Mouse (Mus musculus): ENCODE measurements around the gene Zfp931. TPM values are rescaled to one million over a fixed set of nuclear protein-coding genes. Genes with fewer than 3 reads are reported as not detected.
"Not testable (repeated sequence)": the region's sequence is repeated elsewhere in the genome, so short reads cannot be mapped to it uniquely, and the experiment has no call there.

Gene Zfp931
- polyA plus RNA-seq, 1 experiment from 2014 or later: 13.9 TPM

- not testable (repeated sequence) for H3K36me3 ChIP-seq (ENCODE audit: control insufficient read depth, insufficient read depth, low read length); H3K27ac ChIP-seq (ENCODE audit: low read length); H3K27me3 ChIP-seq (ENCODE audit: control insufficient read depth, insufficient read depth, low read depth, low read length); H3K9me3 ChIP-seq (replicated peaks; ENCODE audit: control insufficient read depth, low read length, poor library complexity, severe bottlenecking); ATAC-seq; H3K4me1 ChIP-seq (ENCODE audit: control insufficient read depth, insufficient read depth, low read length)
- WGBS: under 1% methylated on average over 12 of the region's 15 CpGs
- peak within 1 kb of the TSS; percentile 58 for H3K4me3 ChIP-seq (ENCODE audit: low read depth, low read length)
- peak within 1 kb of the TSS; percentile 64 for H3K9ac ChIP-seq (ENCODE audit: low read depth, low read length)
- H3K4me2 ChIP-seq (ENCODE audit: low read length): peak within 1 kb of the TSS; percentile 53
Measured at GRCm38 (mm10) chr2:178023011-178023611, 55.2 kb downstream of the Zfp931 start, which contains the start of gene Zfp971. Gene Zfp971 (plus strand): TSS chr2:178023284.

- H3K9me3 ChIP-seq (replicated peaks; ENCODE audit: control insufficient read depth, low read length, poor library complexity, severe bottlenecking); H3K27me3 ChIP-seq (ENCODE audit: control insufficient read depth, insufficient read depth, low read depth, low read length): not testable (repeated sequence)
- WGBS: 92% methylated on average over 8 of the region's 8 CpGs
Measured at GRCm38 (mm10) chr2:178020773-178021172, 57.5 kb downstream of the Zfp931 start.

GRCm38 (mm10) chr2:178019486-178019885, 58.8 kb downstream of the Zfp931 start:
- H3K9ac ChIP-seq (ENCODE audit: low read depth, low read length); H3K4me1 ChIP-seq (ENCODE audit: control insufficient read depth, insufficient read depth, low read length); ATAC-seq; H3K4me2 ChIP-seq (ENCODE audit: low read length); H3K27ac ChIP-seq (ENCODE audit: low read length); H3K9me3 ChIP-seq (replicated peaks; ENCODE audit: control insufficient read depth, low read length, poor library complexity, severe bottlenecking); H3K36me3 ChIP-seq (ENCODE audit: control insufficient read depth, insufficient read depth, low read length); H3K4me3 ChIP-seq (ENCODE audit: low read depth, low read length); H3K27me3 ChIP-seq (ENCODE audit: control insufficient read depth, insufficient read depth, low read depth, low read length): not testable (repeated sequence)
- WGBS: 88% methylated on average over 3 of the region's 3 CpGs

More at GRCm38 (mm10) chr2:178020773-178021172, 57.5 kb downstream of the Zfp931 start:
- H3K4me3 ChIP-seq (ENCODE audit: low read depth, low read length); H3K27ac ChIP-seq (ENCODE audit: low read length); H3K4me1 ChIP-seq (ENCODE audit: control insufficient read depth, insufficient read depth, low read length); H3K36me3 ChIP-seq (ENCODE audit: control insufficient read depth, insufficient read depth, low read length); H3K9ac ChIP-seq (ENCODE audit: low read depth, low read length); H3K4me2 ChIP-seq (ENCODE audit: low read length); ATAC-seq: not testable (repeated sequence)

Other genes with a start within 250 kb of the Zfp931 start
- 37.1 and 39.7 TPM in 2 replicates for gene Gm14325, start 238.1 kb downstream of the Zfp931 start, polyA plus RNA-seq (2015; fragmentation: Nextera tagmentation; extraction: Ambion mirVana)
- gene Gm14327, start 181.4 kb downstream of the Zfp931 start, polyA plus RNA-seq (2015; fragmentation: Nextera tagmentation; extraction: Ambion mirVana): 2.2 and 2.9 TPM in 2 replicates
- 0.60 and 0.97 TPM in 2 replicates for gene Zfp972, start 152.9 kb downstream of the Zfp931 start, polyA plus RNA-seq (2015; fragmentation: Nextera tagmentation; extraction: Ambion mirVana)
- gene Gm14326, start 121.2 kb downstream of the Zfp931 start, polyA plus RNA-seq (2015; fragmentation: Nextera tagmentation; extraction: Ambion mirVana): 14.6 and 16.2 TPM in 2 replicates
- 9.2 and 9.8 TPM in 2 replicates for gene Zfp971, start 55.2 kb downstream of the Zfp931 start, polyA plus RNA-seq (2015; fragmentation: Nextera tagmentation; extraction: Ambion mirVana)
- 83.1 and 86.1 TPM in 2 replicates for gene Phactr3, start 40.5 kb upstream of the Zfp931 start, polyA plus RNA-seq (2015; fragmentation: Nextera tagmentation; extraction: Ambion mirVana)